Mouse (Mus musculus) lung, postnatal 0 days (tissue): ENCODE measurements around the gene Zp1.

Experiments used
- CTCF ChIP-seq: IDR thresholded peaks from 2 replicates; pipeline ENCODE4 v1.5.1; 2016; ENCODE audit warnings: antibody characterized with exemption, mild to moderate bottlenecking
- EP300 ChIP-seq: IDR thresholded peaks from 2 replicates; pipeline ENCODE4 v1.6.1; 2016; ENCODE audit warnings: antibody characterized with exemption, mild to moderate bottlenecking, control low read depth

DNA sequence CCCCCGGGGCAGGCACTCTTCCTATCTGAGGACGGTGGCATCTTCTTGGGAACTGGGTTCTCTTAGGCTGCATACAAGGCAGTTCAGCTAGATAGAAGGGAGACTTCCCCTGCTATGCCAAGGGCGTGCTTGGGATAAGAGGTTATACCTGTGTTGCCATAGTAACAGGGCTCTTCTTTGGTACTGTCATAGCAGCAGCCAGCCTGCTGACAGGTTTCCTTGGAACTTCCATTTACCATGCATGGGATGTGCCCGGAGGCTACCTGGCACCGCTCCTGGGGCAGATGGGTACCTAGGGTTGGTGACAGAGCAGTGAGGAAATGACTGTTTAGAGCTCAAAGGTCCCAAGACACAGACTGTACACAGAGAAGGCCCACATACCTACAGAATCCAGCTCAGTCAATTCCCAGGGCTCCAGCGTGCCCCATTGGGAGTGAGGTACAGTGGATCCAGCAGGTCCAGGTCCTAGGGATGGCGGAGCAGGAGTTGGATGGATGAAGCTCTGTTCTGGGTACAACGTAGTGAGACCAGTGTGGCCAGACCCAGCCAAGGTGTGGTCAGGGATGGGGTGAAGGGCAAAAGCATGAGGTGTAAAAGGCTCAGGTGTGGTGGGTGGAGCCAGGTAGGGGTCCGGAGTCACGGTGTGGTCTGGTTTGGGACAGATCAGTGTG lies 2.0 kb downstream of the Zp1 start:
- TF ChIP-seq EP300 (no peak), CTCF (no peak)
